Mouse (Mus musculus): ENCODE measurements at regions not wholly inside any gene's neighbourhood (a gene's known extent, or its start where the extent isn't known, plus 50 kb on each side); places are given as distances from the start of the nearest gene placed in this dataset.

GRCm38 (mm10) chr3:14967235-14967634, 81.2 kb downstream of the Car2 start:
- no peak for TF ChIP-seq CTCF (IDR thresholded peaks at IDR 0.05; ENCODE audit: control insufficient read depth, insufficient read depth, insufficient replicate concordance, low read depth, low read length)
- TF ChIP-seq POLR2A (IDR thresholded peaks at IDR 0.05; ENCODE audit: control insufficient read depth, low read depth, low read length), result no peak

All from testis, adult 2 months (tissue).